ENCODE assay signal across 28 mouse cellular contexts in the genomic region with DNA sequence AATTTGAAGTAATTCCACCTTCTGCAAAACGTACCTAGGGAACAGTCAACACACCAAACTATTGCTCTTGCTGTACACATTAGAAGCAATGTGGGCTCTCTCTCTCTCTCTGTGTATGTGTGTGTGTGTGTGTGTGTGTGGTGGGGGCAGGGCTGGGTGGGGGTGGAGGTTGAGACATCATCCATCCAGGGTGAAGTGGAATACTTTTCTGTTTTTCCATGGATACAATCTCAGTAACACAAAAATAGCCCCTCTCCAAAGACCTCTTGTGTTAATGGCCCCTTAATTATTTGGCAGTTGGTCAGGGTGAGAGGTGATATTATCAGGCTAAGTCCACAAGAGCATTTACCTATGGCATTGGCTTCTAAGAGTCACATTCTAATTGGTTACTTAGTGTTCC. TPM values are rescaled to one million over a fixed set of nuclear protein-coding genes. Genes with fewer than 3 reads are reported as not detected.
DNase-seq lines count a peak whose midpoint lies in the region; ATAC-seq and TF ChIP-seq lines count a peak whose summit lies in the region.
"Had no signal": no experiment of that assay in that cellular context is flagged by ENCODE, and none has a peak within 500 bp of the region (broad histone marks: within the 10 kb centered on the region; RNA-seq: fewer than 3 reads in every experiment).

No protein-coding gene starts in this region.

- DNase-seq in heart, adult 2 months: no peak
- DNase-seq in heart, postnatal 0 days (ENCODE audit: low spot score): peak; percentile 70
- no peak for DNase-seq in heart, adult 9 months (ENCODE audit: low spot score in 2 of 2)
- DNase-seq in lung, postnatal 10 days: peak; percentile 32
- no peak for DNase-seq in lung, adult 2 months
- peak; percentile 56 for DNase-seq in lung, postnatal 36 days
- no peak for DNase-seq in frontal cortex, postnatal 36 days (ENCODE audit: low spot score in 2 of 2)
- DNase-seq: adrenal gland, adult 2 months; adrenal gland, postnatal 14 days; cerebellum, adult 11 months; cerebellum, adult 2 months; cerebellum, adult 9-11 months; cerebellum, postnatal 25 days; forebrain, postnatal 0 days; gastrocnemius, postnatal 10 days; gastrocnemius, postnatal 36 days; heart, postnatal 4 days had no signal

- peak overlapping the region; percentile 80; a peak in 3 of 4 replicates for H3K27ac ChIP-seq in heart, embryonic 14.5 days (replicated peaks in 1 of 2; ENCODE audit: control insufficient read depth in 1 of 2, insufficient read depth in 1 of 2, low read depth in 2 of 2, low read length in 2 of 2)
- H3K27ac ChIP-seq in heart, adult 2 months: no peak overlapping the region
- peak overlapping the region; percentile 72 for H3K27ac ChIP-seq in heart, postnatal 0 days (ENCODE audit: low read depth)
- H3K27ac ChIP-seq: embryonic facial prominence, embryonic 12.5 days; embryonic facial prominence, embryonic 15.5 days; hindbrain, embryonic 14.5 days; hindbrain, postnatal 0 days had no signal

- no peaks in the 10 kb centered on the region for H3K27me3 ChIP-seq in heart, embryonic 14.5 days (ENCODE audit: control insufficient read depth, insufficient read depth, low read length)
- no peaks in the 10 kb centered on the region for H3K27me3 ChIP-seq in heart, adult 2 months (ENCODE audit: control insufficient read depth, insufficient read depth, low read length)
- H3K27me3 ChIP-seq in heart, postnatal 0 days (ENCODE audit: control insufficient read depth, insufficient read depth, low read length): no peaks in the 10 kb centered on the region
- H3K27me3 ChIP-seq: embryonic facial prominence, embryonic 12.5 days; embryonic facial prominence, embryonic 15.5 days had no signal

- no peak overlapping the region for H3K4me3 ChIP-seq in heart, embryonic 14.5 days (ENCODE audit: control insufficient read depth in 1 of 2, insufficient read depth in 1 of 2, low read depth in 1 of 2, low read length in 2 of 2)
- H3K4me3 ChIP-seq in heart, adult 2 months: no peak overlapping the region
- H3K4me3 ChIP-seq in heart, postnatal 0 days (ENCODE audit: low read depth, low read length): no peak overlapping the region
- H3K4me3 ChIP-seq in lung, adult 2 months (replicated peaks; ENCODE audit: extremely low read depth, low read depth, low read length): no peak overlapping the region
- H3K4me3 ChIP-seq: embryonic facial prominence, embryonic 12.5 days; embryonic facial prominence, embryonic 15.5 days had no signal

- TF ChIP-seq CTCF in heart, adult 2 months (IDR thresholded peaks at IDR 0.05): no peak
- no peak for TF ChIP-seq CTCF in heart, postnatal 0 days (IDR thresholded peaks at IDR 0.05; ENCODE audit: low read depth)
- TF ChIP-seq CTCF in lung, adult 2 months (IDR thresholded peaks at IDR 0.05; ENCODE audit: insufficient read depth, low read length): no peak

- ATAC-seq in heart, embryonic 14.5 days (ENCODE audit: insufficient number of reproducible peaks, insufficient read depth, low FRiP score, low read depth): peak; percentile 77
- peak; percentile 87 for ATAC-seq in heart, postnatal 0 days (ENCODE audit: insufficient read depth, low read depth)
- ATAC-seq: CD4-positive, CD25-positive, alpha-beta regulatory T cell, adult 4 months; forebrain, embryonic 14.5 days; forebrain, postnatal 0 days; hindbrain, postnatal 0 days; inflammation-experienced regulatory T-cells, adult 6 months; intestine, embryonic 16.5 days had no signal

- TF ChIP-seq EP300 in heart, adult 2 months (IDR thresholded peaks at IDR 0.05; ENCODE audit: insufficient read depth, low read depth, low read length): no peak
- TF ChIP-seq EP300 in heart, postnatal 0 days (IDR thresholded peaks at IDR 0.05; ENCODE audit: low read depth): peak; percentile 85

- no peak for TF ChIP-seq POLR2A in heart, adult 2 months (IDR thresholded peaks at IDR 0.05; ENCODE audit: insufficient read depth, low read depth, low read length)
- no peak for TF ChIP-seq POLR2A in lung, adult 2 months (IDR thresholded peaks at IDR 0.05; ENCODE audit: borderline replicate concordance, extremely low read depth, low read depth, low read length)

- H3K9me3 ChIP-seq in heart, embryonic 14.5 days (ENCODE audit: control insufficient read depth, low read length): no peaks in the 10 kb centered on the region
- H3K9me3 ChIP-seq in heart, postnatal 0 days (replicated peaks; ENCODE audit: control insufficient read depth, low read length): no peaks in the 10 kb centered on the region
- H3K9me3 ChIP-seq: embryonic facial prominence, embryonic 12.5 days; embryonic facial prominence, embryonic 15.5 days had no signal

- no peak overlapping the region for H3K9ac ChIP-seq in heart, embryonic 14.5 days (ENCODE audit: low read length)
- H3K9ac ChIP-seq in heart, adult 2 months (ENCODE audit: low read depth, low read length): no peak overlapping the region
- no peak overlapping the region for H3K9ac ChIP-seq in heart, postnatal 0 days (replicated peaks; ENCODE audit: low read depth, low read length)
- H3K9ac ChIP-seq: embryonic facial prominence, embryonic 12.5 days; embryonic facial prominence, embryonic 15.5 days; forebrain, postnatal 0 days; hindbrain, embryonic 14.5 days had no signal

- no peaks in the 10 kb centered on the region for H3K79me2 ChIP-seq in heart, adult 2 months (replicated peaks; ENCODE audit: control insufficient read depth, insufficient read depth, low read length)

- intact Hi-C loops in heart, adult 2 months (cut with DNase I): no loop called here

- H3K4me1 ChIP-seq in heart, embryonic 14.5 days (ENCODE audit: control insufficient read depth in 2 of 2, insufficient read depth in 2 of 2, low read length in 2 of 2): peaks cover 19 to 36% of the 10 kb centered on the region in 2 experiments
- H3K4me1 ChIP-seq in heart, adult 2 months (ENCODE audit: control insufficient read depth, insufficient read depth, low read length): peaks cover 5% of the 10 kb centered on the region
- H3K4me1 ChIP-seq in heart, postnatal 0 days (ENCODE audit: control insufficient read depth, insufficient read depth): peaks cover 26% of the 10 kb centered on the region; the same call in 1 of the 2 replicates
- H3K4me1 ChIP-seq in lung, adult 2 months (ENCODE audit: control insufficient read depth, insufficient read depth, low read length): peaks cover 7% of the 10 kb centered on the region

- peak overlapping the region; percentile 31 for H3K4me2 ChIP-seq in heart, embryonic 14.5 days (ENCODE audit: low read length)
- peak overlapping the region; percentile 6; the same call in 1 of the 2 replicates for H3K4me2 ChIP-seq in heart, postnatal 0 days (ENCODE audit: low read depth, low read length)
- H3K4me2 ChIP-seq: embryonic facial prominence, embryonic 12.5 days; embryonic facial prominence, embryonic 15.5 days; hindbrain, embryonic 14.5 days had no signal

- no peaks in the 10 kb centered on the region for H3K36me3 ChIP-seq in heart, embryonic 14.5 days (ENCODE audit: control insufficient read depth, insufficient read depth, low read length)
- H3K36me3 ChIP-seq in heart, adult 2 months (ENCODE audit: control insufficient read depth, insufficient read depth, low read length): peaks cover under 1% of the 10 kb centered on the region; the same call in 1 of the 2 replicates
- H3K36me3 ChIP-seq in heart, postnatal 0 days (replicated peaks; ENCODE audit: control insufficient read depth, insufficient read depth, low read length): no peaks in the 10 kb centered on the region
- H3K36me3 ChIP-seq: embryonic facial prominence, embryonic 12.5 days; embryonic facial prominence, embryonic 15.5 days had no signal

- 14% methylated on average over 1 of the region's 1 CpGs for WGBS in heart, embryonic 14.5 days
- 61% methylated on average over 1 of the region's 1 CpGs for WGBS in heart, adult 2 months
- 48% methylated on average over 1 of the region's 1 CpGs for WGBS in heart, postnatal 0 days
- 58% methylated on average over 1 of the region's 1 CpGs for WGBS in lung, adult 2 months

RNA-seq across cellular contexts. Expression of a gene that starts 2.6 kb away (rescaled TPM):
- polyA plus RNA-seq in heart, embryonic 14.5 days (2014; fragmentation: Nextera tagmentation; extraction: Ambion mirVana): 0.27 and 0.62 TPM in 2 replicates
- under 1 TPM; 0.13 to 0.23 TPM for total RNA-seq in heart, adult 2 months (2021)
- polyA plus RNA-seq in heart, adult 2 months (2012; rRNA removed): 0.41 and 0.50 TPM in 2 replicates
- total RNA-seq in heart, postnatal 0 days (2014; rRNA removed; ENCODE audit: low replicate concordance): 1.8 TPM in 1 of 2 replicates, not detected in the other
- 0.26 and 0.27 TPM in 2 replicates for polyA plus RNA-seq in heart, postnatal 0 days (2015; fragmentation: Nextera tagmentation; extraction: Ambion mirVana)
- 1.5 and 1.8 TPM in 2 replicates for polyA plus RNA-seq in lung, adult 2 months (2012; rRNA removed)
- total RNA-seq: common myeloid progenitor, adult 5-6 weeks; MEL had no signal
- polyA plus RNA-seq: forebrain, embryonic 14.5 days had no signal

RNA-seq across cellular contexts. Expression of a gene that starts 57.3 kb away (rescaled TPM):
- 11.8 and 12.2 TPM in 2 replicates for polyA plus RNA-seq in heart, embryonic 14.5 days (2014; fragmentation: Nextera tagmentation; extraction: Ambion mirVana)
- 1 to 10 TPM; 1.8 to 2.0 TPM for total RNA-seq in heart, adult 2 months (2021)
- polyA plus RNA-seq in heart, adult 2 months (2012; rRNA removed): 1.6 and 2.6 TPM in 2 replicates
- total RNA-seq in heart, postnatal 0 days (2014; rRNA removed; ENCODE audit: low replicate concordance): 11.0 and 13.5 TPM in 2 replicates
- polyA plus RNA-seq in heart, postnatal 0 days (2015; fragmentation: Nextera tagmentation; extraction: Ambion mirVana): 4.2 and 4.4 TPM in 2 replicates
- 2.3 and 3.0 TPM in 2 replicates for polyA plus RNA-seq in lung, adult 2 months (2012; rRNA removed)

Comparison
In these comparisons a context has a peak if more than half of its experiments do, and no peak if none do; other contexts are left out.
1. DNase-seq: peak in heart, postnatal 0 days (single experiment), lung, postnatal 10 days (single experiment) and lung, postnatal 36 days (single experiment); none in heart, adult 2 months (0 of 2), heart, adult 9 months (0 of 2), lung, adult 2 months (single experiment) and frontal cortex, postnatal 36 days (0 of 2).